Mouse (Mus musculus) erythroblast, embryonic 14.5 days (primary cell): ENCODE data around the gene Stk33. TPM values are rescaled to one million over a fixed set of nuclear protein-coding genes. Genes with fewer than 3 reads are reported as not detected.

ENCODE experiments used
- H3K27me3 ChIP-seq: 2 replicates; pipeline ENCODE4 v1.6.1; 2012; ENCODE audit warnings: inconsistent platforms; ENCODE audit not compliant: control insufficient read depth
- H3K36me3 ChIP-seq: 2 replicates; pipeline ENCODE4 v1.6.1; 2012; ENCODE audit warnings: mild to moderate bottlenecking, inconsistent platforms; ENCODE audit not compliant: control insufficient read depth
- H3K4me1 ChIP-seq: 2 replicates; pipeline ENCODE4 v1.6.1; 2012; ENCODE audit warnings: inconsistent platforms; ENCODE audit not compliant: control insufficient read depth
- H3K4me3 ChIP-seq: replicated peaks from 2 replicates; pipeline ENCODE3; 2012; ENCODE audit warnings: moderate library complexity, mild to moderate bottlenecking, inconsistent platforms
- H3K9me3 ChIP-seq: 2 replicates; pipeline ENCODE4 v1.6.1; 2012; ENCODE audit warnings: low read length, inconsistent platforms, mixed read lengths; ENCODE audit not compliant: control insufficient read depth
- GATA1 ChIP-seq: IDR thresholded peaks from 2 replicates; pipeline ENCODE4 v1.6.1; 2012; ENCODE audit warnings: low read length, inconsistent platforms, mixed read lengths
- TAL1 ChIP-seq: IDR thresholded peaks from 3 replicates; pipeline ENCODE4 v1.6.1; 2012; ENCODE audit warnings: low read length, inconsistent platforms, mixed read lengths
- polyA plus RNA-seq: library from polyadenylated mRNA; stranded (reverse); fragments of >175 nt; gene quantifications from 2 replicates; pipeline ENCODE4 v1.2.3, GENCODE M21; 2012

Stk33 gene
- polyA plus RNA-seq: not detected in 2 replicates

GRCm38 (mm10) chr7:109438781-109439591 is at the start of gene Stk33:
Stk33 (minus strand) TSS chr7:109439081.
- Histone ChIP-seq H3K27me3 (peaks cover 46% of the 10 kb centered on the region), H3K36me3 (no peaks in the 10 kb centered on the region), H3K4me1 (no peaks in the 10 kb centered on the region), H3K4me3 (no peak within 1 kb of the TSS), H3K9me3 (peaks cover 2% of the 10 kb centered on the region; the same call in 1 of the 2 replicates)
- no peak for TF ChIP-seq TAL1
- TF ChIP-seq GATA1: no peak

GRCm38 (mm10) chr7:109484221-109484620 is 45.3 kb upstream of the Stk33 start:
- Histone ChIP-seq H3K4me3 (no peak overlapping the region), H3K9me3 (no peaks in the 10 kb centered on the region), H3K27me3 (no peaks in the 10 kb centered on the region), H3K36me3 (no peaks in the 10 kb centered on the region), H3K4me1 (no peaks in the 10 kb centered on the region)
- no peak for TF ChIP-seq TAL1
- no peak for TF ChIP-seq GATA1

- Histone ChIP-seq H3K36me3 (no peaks in the 10 kb centered on the region), H3K4me1 (no peaks in the 10 kb centered on the region), H3K9me3 (no peaks in the 10 kb centered on the region), H3K4me3 (no peak overlapping the region), H3K27me3 (no peaks in the 10 kb centered on the region)
- TF ChIP-seq GATA1 (no peak), TAL1 (no peak)
Measured at GRCm38 (mm10) chr7:109480765-109481197, 41.9 kb upstream of the Stk33 start.

GRCm38 (mm10) chr7:109477926-109478325 is 39.0 kb upstream of the Stk33 start:
- TF ChIP-seq TAL1 (no peak), GATA1 (no peak)
- H3K27me3 ChIP-seq: no peaks in the 10 kb centered on the region
- H3K4me1 ChIP-seq: no peaks in the 10 kb centered on the region
- no peaks in the 10 kb centered on the region for H3K36me3 ChIP-seq
- no peak overlapping the region for H3K4me3 ChIP-seq
- no peaks in the 10 kb centered on the region for H3K9me3 ChIP-seq

- Histone ChIP-seq H3K4me3 (no peak overlapping the region), H3K27me3 (no peaks in the 10 kb centered on the region), H3K36me3 (no peaks in the 10 kb centered on the region), H3K4me1 (no peaks in the 10 kb centered on the region), H3K9me3 (no peaks in the 10 kb centered on the region)
- TF ChIP-seq GATA1 (no peak), TAL1 (no peak)
Measured at GRCm38 (mm10) chr7:109470700-109471099, 31.8 kb upstream of the Stk33 start.

- no peaks in the 10 kb centered on the region for H3K9me3 ChIP-seq
- H3K27me3 ChIP-seq: no peaks in the 10 kb centered on the region
- no peak overlapping the region for H3K4me3 ChIP-seq
- no peaks in the 10 kb centered on the region for H3K4me1 ChIP-seq
- H3K36me3 ChIP-seq: no peaks in the 10 kb centered on the region
- TF ChIP-seq TAL1 (no peak), GATA1 (no peak)
Measured at GRCm38 (mm10) chr7:109468262-109468701, 29.4 kb upstream of the Stk33 start.

GRCm38 (mm10) chr7:109467591-109467990 is 28.7 kb upstream of the Stk33 start:
- Histone ChIP-seq H3K4me1 (no peaks in the 10 kb centered on the region), H3K36me3 (no peaks in the 10 kb centered on the region), H3K27me3 (no peaks in the 10 kb centered on the region), H3K4me3 (no peak overlapping the region), H3K9me3 (no peaks in the 10 kb centered on the region)
- TF ChIP-seq TAL1 (no peak), GATA1 (no peak)

- no peaks in the 10 kb centered on the region for H3K27me3 ChIP-seq
- no peak overlapping the region for H3K4me3 ChIP-seq
- TF ChIP-seq TAL1 (no peak), GATA1 (no peak)
- no peaks in the 10 kb centered on the region for H3K4me1 ChIP-seq
- no peaks in the 10 kb centered on the region for H3K36me3 ChIP-seq
- no peaks in the 10 kb centered on the region for H3K9me3 ChIP-seq
Measured at GRCm38 (mm10) chr7:109460698-109461097, 21.8 kb upstream of the Stk33 start.

GRCm38 (mm10) chr7:109456563-109456962 is 17.7 kb upstream of the Stk33 start:
- no peaks in the 10 kb centered on the region for H3K9me3 ChIP-seq
- H3K4me3 ChIP-seq: no peak overlapping the region
- no peaks in the 10 kb centered on the region for H3K36me3 ChIP-seq
- H3K27me3 ChIP-seq: no peaks in the 10 kb centered on the region
- no peaks in the 10 kb centered on the region for H3K4me1 ChIP-seq
- TF ChIP-seq TAL1: no peak
- TF ChIP-seq GATA1: no peak

GRCm38 (mm10) chr7:109455748-109456147 is 16.9 kb upstream of the Stk33 start:
- Histone ChIP-seq H3K9me3 (no peaks in the 10 kb centered on the region), H3K4me1 (no peaks in the 10 kb centered on the region), H3K27me3 (no peaks in the 10 kb centered on the region), H3K4me3 (no peak overlapping the region), H3K36me3 (no peaks in the 10 kb centered on the region)
- TF ChIP-seq TAL1 (no peak), GATA1 (no peak)
